Mouse (Mus musculus) kidney, embryonic 15.5 days (tissue): ENCODE results near the gene Ifnar1. TPM values are rescaled to one million over a fixed set of nuclear protein-coding genes. Genes with fewer than 3 reads are reported as not detected.
A peak's percentile ranks its signal among the peaks of the same experiment; 100 is the strongest.

Experiments
- ATAC-seq: fragments of 200-750 bp; cut with Nextera tagmentation; replicated peaks from 2 replicates; pipeline ENCODE4 v1.8.0; 2017; ENCODE audit warnings: moderate TSS enrichment; ENCODE audit not compliant: low FRiP score
- H3K27ac ChIP-seq: fragments of 300-500 bp; sonication (generic); 2 replicates; pipeline ENCODE4 v1.5.1; 2015; ENCODE audit warnings: mild to moderate bottlenecking, inconsistent platforms
- H3K27me3 ChIP-seq: fragments of 300-500 bp; sonication (generic); 2 replicates; pipeline ENCODE4 v1.6.1; 2015; ENCODE audit warnings: inconsistent platforms
- H3K36me3 ChIP-seq: fragments of 300-500 bp; sonication (generic); 2 replicates; pipeline ENCODE4 v1.6.1; 2015; ENCODE audit warnings: inconsistent platforms
- H3K4me1 ChIP-seq: fragments of 300-500 bp; sonication (generic); 2 replicates; pipeline ENCODE4 v1.6.1; 2015; ENCODE audit warnings: inconsistent platforms
- H3K4me2 ChIP-seq: fragments of 300-500 bp; sonication (generic); 2 replicates; pipeline ENCODE4 v1.6.1; 2015; ENCODE audit warnings: moderate library complexity, mild to moderate bottlenecking, inconsistent platforms
- H3K4me3 ChIP-seq: fragments of 300-500 bp; sonication (generic); replicated peaks from 2 replicates; pipeline ENCODE4 v1.5.1; 2015; ENCODE audit warnings: mild to moderate bottlenecking, inconsistent platforms
- H3K9ac ChIP-seq: fragments of 300-500 bp; sonication (generic); 2 replicates; pipeline ENCODE4 v1.6.1; 2015; ENCODE audit warnings: mild to moderate bottlenecking, inconsistent platforms
- H3K9me3 ChIP-seq: fragments of 300-500 bp; sonication (generic); replicated peaks from 2 replicates; pipeline ENCODE4 v1.6.1; 2016; ENCODE audit warnings: inconsistent platforms
- WGBS: fragments of 180-500 bp; shearing (Covaris S2); methylation state at CpG from one replicate; pipeline ENCODE4 v1.1.7; 2015; ENCODE audit warnings: mixed read lengths; 5-methylcytosine and 5-hydroxymethylcytosine counted together
- polyA plus RNA-seq: library from polyadenylated mRNA; unstranded; fragments of >200 nt; fragmentation: Nextera tagmentation; extraction: Ambion mirVana; gene quantifications from 2 replicates; pipeline ENCODE4 v1.2.1, GENCODE M21; 2015

The Ifnar1 gene
- polyA plus RNA-seq, 1 experiment from 2014 or later: 62.2 TPM

GRCm38 (mm10) chr16:91484387-91484786 is 651 bp upstream of the Ifnar1 start:
- H3K27ac ChIP-seq: peak overlapping the region; percentile 99
- H3K4me3 ChIP-seq: peak overlapping the region; percentile 95
- WGBS: 51% methylated on average over 17 of the region's 17 CpGs
- ATAC-seq: no peak
- no peaks in the 10 kb centered on the region for H3K9me3 ChIP-seq
- H3K36me3 ChIP-seq: peaks cover 12% of the 10 kb centered on the region; the same call in 1 of the 2 replicates
- no peaks in the 10 kb centered on the region for H3K27me3 ChIP-seq
- H3K4me2 ChIP-seq: peak overlapping the region; percentile 77
- H3K4me1 ChIP-seq: peaks cover 15% of the 10 kb centered on the region
- H3K9ac ChIP-seq: peak overlapping the region; percentile 59

DNA sequence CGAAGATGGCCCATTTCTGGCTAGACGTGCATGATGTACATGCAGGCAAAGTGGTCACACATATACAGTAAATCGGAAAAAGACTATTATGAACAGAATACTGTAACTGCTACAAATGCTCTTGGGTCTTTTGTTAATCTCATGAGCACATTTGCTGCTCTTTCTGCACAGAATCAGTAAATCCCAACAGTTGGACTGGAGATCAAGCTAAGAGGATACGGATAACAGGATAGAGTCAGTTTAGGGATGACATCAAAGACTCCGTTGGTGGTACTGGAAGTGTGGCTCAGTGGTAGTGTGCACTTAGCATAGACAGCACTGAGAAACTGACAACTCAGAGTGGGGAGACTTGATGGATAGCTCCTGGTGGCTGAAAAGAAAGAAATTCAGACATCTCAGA is 803 bp downstream of the Ifnar1 start:
- 28% methylated on average over 5 of the region's 5 CpGs for WGBS
- ATAC-seq: no peak

GRCm38 (mm10) chr16:91488066-91488465 is 3.0 kb downstream of the Ifnar1 start:
- WGBS: 93% methylated on average over 2 of the region's 2 CpGs
- Histone ChIP-seq H3K4me3 (no peak overlapping the region), H3K4me2 (no peak overlapping the region), H3K9me3 (no peaks in the 10 kb centered on the region), H3K36me3 (peaks cover 46% of the 10 kb centered on the region), H3K27me3 (no peaks in the 10 kb centered on the region), H3K9ac (no peak overlapping the region), H3K4me1 (peaks cover 19% of the 10 kb centered on the region), H3K27ac (no peak overlapping the region)
- no peak for ATAC-seq

More for the DNA sequence above, 803 bp downstream of the Ifnar1 start:
- Histone ChIP-seq H3K9me3 (no peaks in the 10 kb centered on the region), H3K4me1 (peaks cover 15% of the 10 kb centered on the region), H3K27ac (peak overlapping the region; percentile 99), H3K9ac (peak overlapping the region; percentile 98), H3K27me3 (no peaks in the 10 kb centered on the region), H3K4me2 (peak overlapping the region; percentile 77), H3K36me3 (peaks cover 27% of the 10 kb centered on the region), H3K4me3 (peak overlapping the region; percentile 95)

DNA sequence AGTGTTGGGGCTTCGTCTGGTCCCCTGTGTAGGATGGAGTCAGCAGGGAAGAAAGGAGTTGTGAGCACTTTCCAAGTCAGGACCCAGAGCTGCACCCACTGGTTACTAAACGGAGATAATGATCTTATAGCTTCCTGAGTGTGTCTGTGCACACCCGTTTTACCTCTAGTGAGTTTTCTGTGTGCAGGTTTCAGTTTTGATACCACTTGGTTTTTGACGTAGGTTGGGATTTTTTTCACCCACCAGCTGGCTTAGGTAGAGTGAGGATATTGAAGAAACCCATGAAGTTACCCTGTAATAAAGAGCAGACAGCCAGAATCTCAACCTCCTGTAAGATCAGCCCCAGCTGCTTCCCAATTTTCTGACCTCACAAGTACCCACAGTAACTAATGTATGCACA is 5.9 kb downstream of the Ifnar1 start:
- H3K4me3 ChIP-seq: no peak overlapping the region
- peaks cover 74% of the 10 kb centered on the region for H3K36me3 ChIP-seq
- no peaks in the 10 kb centered on the region for H3K9me3 ChIP-seq
- H3K27me3 ChIP-seq: no peaks in the 10 kb centered on the region
- no peak overlapping the region for H3K9ac ChIP-seq
- no peak overlapping the region for H3K4me2 ChIP-seq
- peaks cover 10% of the 10 kb centered on the region for H3K4me1 ChIP-seq
- H3K27ac ChIP-seq: no peak overlapping the region
- ATAC-seq: no peak
- 77% methylated on average over 4 of the region's 4 CpGs for WGBS

DNA sequence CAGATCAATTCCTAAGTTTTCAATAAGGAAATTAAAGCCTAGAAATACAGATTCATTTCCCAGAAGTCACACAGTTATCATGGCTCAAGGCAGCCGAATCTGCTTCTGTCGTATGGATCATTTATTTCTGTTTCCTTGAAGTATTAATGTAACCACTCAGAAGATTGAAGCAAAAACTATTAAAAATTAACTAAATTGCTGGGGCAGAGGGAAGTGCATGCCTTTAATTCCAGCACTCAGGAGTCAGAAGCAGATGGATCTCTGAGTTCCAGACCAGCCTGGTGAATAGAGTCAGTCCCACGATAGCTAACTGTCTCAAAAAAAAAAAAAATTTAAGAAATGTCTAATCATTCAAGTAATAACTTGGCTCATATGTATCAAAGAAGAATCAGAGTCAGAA is 6.4 kb downstream of the Ifnar1 start:
- Histone ChIP-seq H3K27me3 (no peaks in the 10 kb centered on the region), H3K9me3 (no peaks in the 10 kb centered on the region), H3K4me2 (no peak overlapping the region), H3K36me3 (peaks cover 80% of the 10 kb centered on the region), H3K4me1 (peaks cover 4% of the 10 kb centered on the region; the same call in 1 of the 2 replicates), H3K9ac (no peak overlapping the region), H3K27ac (no peak overlapping the region), H3K4me3 (no peak overlapping the region)
- no peak for ATAC-seq
- 77% methylated on average over 3 of the region's 3 CpGs for WGBS

DNA sequence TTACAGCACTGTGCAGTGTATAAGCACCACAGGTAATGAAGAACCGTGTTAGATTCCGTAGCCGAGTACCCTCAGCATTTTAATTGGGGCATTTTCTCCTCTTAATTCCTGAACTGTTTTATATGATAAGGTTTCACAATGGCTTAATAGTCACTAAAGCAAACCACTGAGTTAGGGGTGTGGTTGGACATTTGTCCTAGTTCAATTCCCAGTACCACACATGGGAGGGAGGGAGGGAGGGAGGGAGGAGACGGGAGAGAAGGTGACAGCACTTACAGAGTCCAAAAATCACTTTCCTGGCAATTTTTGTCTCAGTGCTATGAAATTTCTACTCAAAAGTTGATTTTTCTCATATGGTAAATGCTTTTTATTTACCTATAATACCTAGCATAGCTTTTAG is 10.5 kb downstream of the Ifnar1 start:
- no peak overlapping the region for H3K27ac ChIP-seq
- H3K27me3 ChIP-seq: no peaks in the 10 kb centered on the region
- H3K4me2 ChIP-seq: no peak overlapping the region
- H3K36me3 ChIP-seq: peaks cover 96% of the 10 kb centered on the region
- no peaks in the 10 kb centered on the region for H3K9me3 ChIP-seq
- WGBS: 86% methylated on average over 4 of the region's 4 CpGs
- ATAC-seq: no peak
- peaks cover 4% of the 10 kb centered on the region; the same call in 1 of the 2 replicates for H3K4me1 ChIP-seq
- H3K9ac ChIP-seq: no peak overlapping the region
- H3K4me3 ChIP-seq: no peak overlapping the region

GRCm38 (mm10) chr16:91496206-91496605 is 11.2 kb downstream of the Ifnar1 start:
- H3K4me1 ChIP-seq: peaks cover 4% of the 10 kb centered on the region; the same call in 1 of the 2 replicates
- H3K9me3 ChIP-seq: no peaks in the 10 kb centered on the region
- H3K27ac ChIP-seq: no peak overlapping the region
- no peak overlapping the region for H3K9ac ChIP-seq
- H3K36me3 ChIP-seq: peaks cover 96% of the 10 kb centered on the region
- no peak for ATAC-seq
- H3K4me3 ChIP-seq: no peak overlapping the region
- no peak overlapping the region for H3K4me2 ChIP-seq
- no peaks in the 10 kb centered on the region for H3K27me3 ChIP-seq
- 92% methylated on average over 17 of the region's 17 CpGs for WGBS

- ATAC-seq: no peak
- H3K36me3 ChIP-seq: peaks cover 96% of the 10 kb centered on the region
Observed at GRCm38 (mm10) chr16:91496766-91497165, 11.7 kb downstream of the Ifnar1 start.

DNA sequence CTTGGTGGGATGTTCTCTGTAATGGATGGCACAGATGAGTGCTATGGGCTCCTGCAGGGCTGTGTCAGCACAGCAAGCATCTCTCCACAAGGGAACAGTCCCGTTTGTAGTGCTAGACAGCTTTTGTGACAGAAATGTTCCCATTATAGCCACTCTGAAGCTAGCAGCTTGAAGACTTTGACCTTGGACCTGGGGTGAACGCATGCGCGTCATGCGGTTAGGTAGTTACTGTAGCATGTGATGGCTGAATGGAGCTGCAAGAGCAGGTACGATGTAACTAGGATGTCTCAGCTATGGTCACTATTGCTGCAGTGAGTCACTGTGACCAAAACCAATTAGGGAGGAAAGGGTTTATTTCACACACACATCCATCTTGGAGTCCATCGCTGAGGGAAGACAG is 13.0 kb downstream of the Ifnar1 start:
- no peak overlapping the region for H3K9ac ChIP-seq
- no peak overlapping the region for H3K4me3 ChIP-seq
- no peaks in the 10 kb centered on the region for H3K9me3 ChIP-seq
- H3K27me3 ChIP-seq: no peaks in the 10 kb centered on the region
- H3K36me3 ChIP-seq: peaks cover 93% of the 10 kb centered on the region
- no peak overlapping the region for H3K4me2 ChIP-seq
- ATAC-seq: no peak
- WGBS: 83% methylated on average over 7 of the region's 7 CpGs
- H3K27ac ChIP-seq: no peak overlapping the region
- no peaks in the 10 kb centered on the region for H3K4me1 ChIP-seq

More at GRCm38 (mm10) chr16:91496766-91497165, 11.7 kb downstream of the Ifnar1 start:
- H3K9me3 ChIP-seq: no peaks in the 10 kb centered on the region
- no peak overlapping the region for H3K27ac ChIP-seq
- H3K4me1 ChIP-seq: peaks cover 4% of the 10 kb centered on the region; the same call in 1 of the 2 replicates
- H3K9ac ChIP-seq: no peak overlapping the region
- WGBS: 94% methylated on average over 3 of the region's 3 CpGs
- no peak overlapping the region for H3K4me3 ChIP-seq
- no peak overlapping the region for H3K4me2 ChIP-seq
- H3K27me3 ChIP-seq: no peaks in the 10 kb centered on the region

DNA sequence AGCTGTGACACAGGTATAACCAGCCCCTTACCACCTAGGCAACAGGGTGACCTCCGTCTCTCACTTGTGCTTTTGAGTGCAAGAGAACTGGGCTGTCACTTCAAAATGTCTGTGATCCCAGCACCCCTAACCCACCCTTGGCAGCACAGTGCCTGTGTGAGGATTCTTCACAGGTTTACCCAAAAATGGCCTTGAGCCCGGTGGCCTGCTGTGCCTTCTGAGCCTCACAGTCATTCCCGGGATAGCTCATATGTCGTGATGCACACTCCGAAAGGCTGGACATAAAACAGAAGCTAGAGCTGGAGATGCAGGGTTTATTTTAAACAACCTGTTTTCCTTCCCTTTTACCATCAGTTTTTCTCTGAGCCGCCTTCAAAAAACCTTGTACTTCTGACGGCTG is 19.7 kb downstream of the Ifnar1 start:
- no peak overlapping the region for H3K9ac ChIP-seq

DNA sequence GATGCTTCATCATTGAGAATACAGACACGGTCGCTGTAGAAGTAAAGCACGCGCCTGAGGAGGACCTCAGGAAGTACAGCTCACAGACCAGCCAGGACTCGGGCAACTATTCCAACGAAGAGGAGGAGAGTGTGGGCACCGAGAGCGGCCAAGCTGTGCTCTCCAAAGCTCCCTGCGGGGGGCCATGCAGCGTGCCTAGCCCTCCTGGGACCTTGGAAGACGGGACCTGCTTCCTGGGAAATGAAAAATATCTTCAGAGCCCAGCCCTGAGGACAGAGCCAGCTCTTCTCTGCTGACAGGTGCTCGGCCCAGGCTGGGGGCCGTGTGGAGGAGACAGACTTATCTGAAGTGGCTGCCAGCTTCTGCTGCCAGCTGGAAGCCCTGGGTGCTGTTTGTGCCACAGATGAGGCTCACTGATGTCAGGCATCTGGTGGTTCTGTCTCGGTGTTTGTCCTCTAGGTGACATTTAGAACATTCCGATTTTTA is 20.1 kb downstream of the Ifnar1 start:
- Histone ChIP-seq H3K27me3 (no peaks in the 10 kb centered on the region), H3K4me3 (no peak overlapping the region), H3K4me1 (no peaks in the 10 kb centered on the region), H3K9me3 (no peaks in the 10 kb centered on the region), H3K27ac (no peak overlapping the region), H3K9ac (no peak overlapping the region), H3K36me3 (peaks cover 71% of the 10 kb centered on the region), H3K4me2 (no peak overlapping the region)
- no peak for ATAC-seq
- WGBS: 91% methylated on average over 15 of the region's 15 CpGs

More for the DNA sequence above, 19.7 kb downstream of the Ifnar1 start:
- no peaks in the 10 kb centered on the region for H3K9me3 ChIP-seq
- H3K27me3 ChIP-seq: no peaks in the 10 kb centered on the region
- no peak overlapping the region for H3K4me2 ChIP-seq
- no peaks in the 10 kb centered on the region for H3K4me1 ChIP-seq
- 93% methylated on average over 7 of the region's 7 CpGs for WGBS
- peaks cover 73% of the 10 kb centered on the region for H3K36me3 ChIP-seq
- no peak overlapping the region for H3K27ac ChIP-seq
- no peak overlapping the region for H3K4me3 ChIP-seq
- ATAC-seq: no peak

- Histone ChIP-seq H3K36me3 (peaks cover 60% of the 10 kb centered on the region), H3K9ac (no peak overlapping the region), H3K9me3 (no peaks in the 10 kb centered on the region), H3K27me3 (no peaks in the 10 kb centered on the region), H3K27ac (no peak overlapping the region), H3K4me2 (no peak overlapping the region), H3K4me3 (no peak overlapping the region), H3K4me1 (no peaks in the 10 kb centered on the region)
- no peak for ATAC-seq
- WGBS: 95% methylated on average over 12 of the region's 12 CpGs
Observed at GRCm38 (mm10) chr16:91506396-91506795, 21.4 kb downstream of the Ifnar1 start.
